Mouse (Mus musculus) lung, adult 18-20 months (tissue): ENCODE measurements at regions not wholly inside any gene's neighbourhood (a gene's known extent, or its start where the extent isn't known, plus 50 kb on each side); places are given as distances from the start of the nearest gene placed in this dataset.
A peak's percentile ranks its signal among the peaks of the same experiment; 100 is the strongest.

Source experiments
- DNase-seq, 2 experiments: peaks; one replicate each; pipeline ENCODE4 v3.0.0; 2022; ENCODE audit warnings: mixed read lengths in 2 of 2

DNA sequence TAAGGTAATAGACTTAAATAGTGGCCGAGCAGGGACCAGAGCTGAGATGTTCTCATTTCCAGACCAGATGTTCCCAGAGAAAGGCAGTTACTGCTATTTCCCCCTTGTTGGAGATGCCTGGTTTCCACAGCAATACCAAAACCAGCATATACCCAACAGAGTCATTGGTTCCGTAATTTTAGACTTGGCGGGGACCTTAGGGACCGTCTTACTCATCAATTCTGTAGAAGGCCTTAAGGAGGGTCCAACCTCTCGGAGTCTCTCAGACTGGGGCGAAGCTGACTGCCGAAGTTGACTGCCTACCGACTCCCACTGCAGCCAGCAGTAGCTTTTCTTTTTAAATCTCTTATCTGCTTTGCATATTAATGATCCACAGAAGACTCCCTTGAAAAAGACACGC is 95.1 kb upstream of the Foxn2 start:
- DNase-seq, result no peak

DNA sequence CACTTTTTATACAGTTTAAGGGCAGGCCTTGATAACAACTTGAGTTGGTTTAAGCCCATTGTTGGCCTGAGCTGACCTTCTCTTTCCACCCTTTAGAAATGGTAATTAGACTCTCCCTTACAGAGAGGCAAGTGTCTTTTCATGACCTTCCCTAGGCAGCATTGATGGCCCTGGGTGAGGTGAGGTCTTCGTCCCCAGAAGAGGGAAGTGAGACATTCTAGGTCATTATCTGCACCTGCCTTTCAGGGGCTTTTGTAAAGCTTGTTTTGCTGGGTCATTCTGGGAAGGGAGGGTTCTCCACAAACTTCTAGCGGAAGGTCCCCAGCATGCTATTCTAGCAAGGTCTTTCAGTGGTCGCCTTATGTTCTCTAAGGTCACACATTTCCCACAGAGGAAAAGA is 93.6 kb upstream of the Foxn2 start:
- no peak for DNase-seq

DNA sequence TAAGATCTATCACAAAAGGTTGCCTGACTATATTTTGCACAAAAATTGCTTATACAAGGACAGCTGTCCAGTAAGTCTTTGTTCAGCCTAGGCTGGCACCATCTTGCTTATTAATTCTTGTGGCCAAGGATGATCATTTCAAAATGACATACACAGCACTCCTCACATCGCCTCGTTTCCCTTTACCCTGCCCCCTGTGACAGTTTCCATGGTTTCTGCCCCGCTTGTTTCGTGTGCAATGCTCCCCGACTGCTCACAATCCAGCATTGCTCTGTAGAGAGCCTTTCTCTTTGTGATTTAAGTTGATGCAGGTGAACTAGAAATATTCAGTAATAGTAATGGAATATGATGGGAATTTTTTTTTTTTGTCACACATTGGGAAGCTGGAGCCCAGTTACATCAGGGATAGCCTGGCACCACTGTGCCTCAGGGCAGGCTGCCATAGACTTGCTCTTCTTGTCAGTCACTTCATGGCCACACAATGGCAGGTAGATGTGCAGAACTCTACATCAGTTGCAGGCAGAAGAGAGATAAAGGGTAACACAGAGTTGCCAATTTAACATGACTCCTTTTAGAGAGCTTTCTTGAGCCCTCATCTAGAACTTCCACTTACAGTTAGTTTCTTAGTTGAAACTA is 90.6 kb upstream of the Foxn2 start:
- DNase-seq, result no peak

DNA sequence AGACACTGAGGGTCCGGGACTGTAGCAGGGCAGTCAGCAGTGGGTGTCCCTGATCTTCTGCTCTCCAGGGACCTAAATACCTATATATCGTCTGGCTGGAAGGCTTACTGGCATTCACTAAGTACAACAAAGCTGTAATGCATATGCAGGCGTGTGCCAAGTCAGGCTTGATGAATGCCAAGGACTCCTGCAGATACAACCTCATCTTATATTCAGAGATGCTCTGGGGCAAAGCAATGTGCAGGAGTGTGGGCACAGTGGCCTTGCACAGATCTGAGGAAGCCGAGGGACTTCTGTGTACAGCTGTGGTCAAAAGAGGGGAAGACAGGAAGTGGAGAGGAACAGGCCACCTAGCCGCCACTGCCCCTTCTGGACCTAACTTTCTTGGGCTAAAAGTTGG is 89.5 kb upstream of the Foxn2 start:
- DNase-seq, result no peak

GRCm38 (mm10) chr17:88352960-88353359 is 87.6 kb upstream of the Foxn2 start:
- no peak for DNase-seq

GRCm38 (mm10) chr17:88361161-88361560 is 79.3 kb upstream of the Foxn2 start:
- DNase-seq, result no peak

DNA sequence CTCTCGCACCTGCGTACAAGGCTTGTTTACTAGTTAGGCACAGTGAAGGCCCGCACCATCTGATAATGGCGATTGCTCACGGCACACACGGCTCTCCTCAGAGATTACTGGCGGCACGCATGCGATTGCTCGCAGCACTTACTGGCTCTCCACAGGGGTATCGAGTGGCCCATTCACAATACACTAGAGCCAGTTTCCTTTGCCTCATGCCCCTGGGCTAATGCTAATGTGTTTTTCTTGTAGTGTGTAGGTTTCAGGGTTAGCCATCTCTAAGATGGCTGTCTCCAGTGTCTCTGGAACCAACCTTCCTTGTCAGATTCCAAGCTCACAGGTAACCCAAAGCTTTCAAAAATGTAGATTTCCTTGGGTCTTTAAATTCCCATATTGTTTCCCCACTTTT is 78.1 kb upstream of the Foxn2 start:
- no peak for DNase-seq

- DNase-seq, result no peak
Measured at GRCm38 (mm10) chr17:88367876-88368275, 72.6 kb upstream of the Foxn2 start.

- DNase-seq, result no peak
Measured at GRCm38 (mm10) chr17:88369971-88370370, 70.5 kb upstream of the Foxn2 start.

DNA sequence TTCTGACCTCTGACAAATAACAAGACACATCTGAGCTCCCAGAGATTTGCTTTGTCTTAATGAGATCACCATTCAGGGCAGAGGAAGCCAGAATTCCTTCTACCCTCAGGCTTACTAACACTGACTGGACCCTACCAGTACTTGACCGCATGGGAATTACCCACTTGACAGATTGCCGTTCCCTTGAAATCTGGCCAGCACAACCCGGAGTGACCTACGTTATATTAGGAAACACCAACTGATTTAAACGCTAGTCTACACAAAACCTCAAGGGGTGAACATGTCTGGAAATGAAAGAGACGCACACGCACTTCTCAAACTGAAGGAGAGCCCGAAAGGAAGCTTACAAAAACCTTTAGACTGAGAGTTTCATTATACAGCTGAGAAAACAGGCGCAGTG is 69.8 kb upstream of the Foxn2 start:
- peak; percentile 24 to 29 for DNase-seq

DNA sequence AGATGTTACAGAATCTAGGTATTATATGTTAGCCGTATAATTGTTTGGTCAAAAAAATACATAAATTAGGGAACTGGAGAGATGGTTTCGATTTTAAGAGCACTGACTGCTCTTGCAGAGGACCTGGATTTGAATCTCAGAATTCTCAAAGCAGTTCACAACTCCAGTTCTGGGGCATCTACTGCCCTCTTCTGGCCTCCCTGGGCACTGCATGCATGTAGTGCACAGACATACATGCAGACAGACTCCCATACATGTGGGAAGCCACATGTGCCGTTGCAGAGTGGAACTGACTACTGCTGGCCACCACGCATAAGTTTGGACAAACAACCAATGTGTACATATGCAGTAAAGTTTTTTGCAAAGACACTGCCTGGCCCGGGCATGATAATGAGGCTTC is 62.0 kb upstream of the Foxn2 start:
- DNase-seq, result no peak

DNA sequence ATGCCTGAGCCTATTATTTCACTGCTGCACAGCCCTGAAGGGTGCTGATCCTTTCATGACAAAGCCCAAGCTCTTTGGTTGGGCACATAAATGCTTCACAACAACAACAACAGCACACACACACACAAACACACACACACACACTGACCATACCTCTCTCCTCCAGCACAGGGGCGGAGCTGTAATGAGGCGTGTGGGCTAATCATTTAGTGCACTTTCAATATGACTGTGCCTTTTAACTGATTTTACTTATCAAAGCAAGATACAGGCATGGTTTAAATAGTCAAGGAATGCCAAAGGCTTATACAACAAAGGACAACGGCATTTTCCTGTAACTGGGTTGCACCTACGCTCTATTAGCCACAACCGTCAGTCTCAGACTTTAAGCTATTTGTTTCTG is 61.1 kb upstream of the Foxn2 start:
- no peak for DNase-seq

GRCm38 (mm10) chr17:88381106-88381505 is 59.4 kb upstream of the Foxn2 start:
- DNase-seq, result no peak

GRCm38 (mm10) chr17:88383447-88383846 is 57.1 kb upstream of the Foxn2 start:
- DNase-seq, result no peak

DNA sequence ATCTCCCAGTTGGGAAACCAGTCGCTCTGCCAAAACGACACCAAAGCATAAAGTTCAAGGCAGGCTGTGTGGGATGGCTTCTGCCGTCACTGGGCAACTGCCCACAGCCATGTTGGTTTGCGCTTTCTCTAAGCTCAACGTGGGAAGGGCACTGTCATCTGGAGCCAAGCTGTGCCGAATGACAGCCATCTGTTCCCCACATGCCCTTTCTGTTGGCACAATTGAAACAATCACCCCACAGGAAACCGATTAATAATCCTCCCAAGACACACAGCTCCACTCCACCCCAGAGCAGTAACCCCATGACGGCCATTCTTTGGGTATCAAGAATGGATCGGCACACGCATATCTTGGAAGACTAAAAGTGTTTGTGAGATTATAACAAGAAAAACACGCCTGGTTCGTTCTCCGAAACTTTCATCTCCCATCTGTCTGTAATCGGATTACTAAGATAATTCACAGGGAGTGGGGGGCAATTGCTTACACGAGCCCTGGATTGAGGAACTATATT is 52.0 kb upstream of the Foxn2 start:
- no peak for DNase-seq

DNA sequence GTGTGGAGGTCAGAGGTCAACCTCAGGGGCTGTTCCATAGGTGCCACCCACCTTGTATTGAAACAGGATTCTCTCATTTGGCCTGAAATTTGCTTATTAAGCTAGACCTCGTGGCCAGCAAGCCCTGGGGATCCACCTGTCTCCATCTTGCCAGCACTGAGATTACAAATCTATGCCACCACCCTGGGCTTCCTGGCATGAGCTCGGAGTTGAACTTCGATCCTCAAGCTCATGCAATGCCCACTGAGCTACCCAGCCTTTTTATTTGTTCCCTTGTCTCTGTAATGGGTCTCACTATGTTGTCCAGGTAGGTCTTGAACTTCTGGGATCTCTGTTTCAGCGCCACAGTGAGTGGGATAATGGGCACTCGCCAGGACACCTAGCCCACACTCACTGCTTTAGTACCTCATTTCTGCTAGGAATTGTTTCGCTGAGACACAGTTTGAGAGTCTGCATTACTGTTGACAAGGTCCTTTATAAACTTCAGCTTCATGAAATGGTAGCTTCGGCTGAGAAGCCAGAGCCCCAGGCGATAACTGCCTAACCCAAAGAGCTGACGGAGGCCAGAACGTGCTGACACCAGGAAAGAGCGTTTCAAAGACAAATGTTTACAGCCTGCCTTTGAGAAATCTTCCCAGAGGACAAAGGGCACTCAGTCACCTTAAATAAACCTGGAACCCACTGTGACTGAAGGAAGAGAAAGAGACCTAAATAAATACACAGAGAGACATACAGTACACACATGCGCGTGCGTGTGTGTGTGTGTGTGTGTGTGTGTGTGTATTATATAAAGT is 50.6 kb upstream of the Foxn2 start:
- DNase-seq, result no peak
